ENCODE assay signal across 12 mouse cellular contexts in genomic region chr9:26625171-26625937, GRCm38 (mm10).
DNase-seq lines count a peak whose midpoint lies in the region; ATAC-seq and TF ChIP-seq lines count a peak whose summit lies in the region.
"Had no signal": no experiment of that assay in that cellular context is flagged by ENCODE, and none has a peak within 500 bp of the region (broad histone marks: within the 10 kb centered on the region; RNA-seq: fewer than 3 reads in every experiment).

No protein-coding gene starts in this region.

- no peaks in the 10 kb centered on the region for H3K27me3 ChIP-seq in hindbrain, postnatal 0 days (ENCODE audit: insufficient read depth, low read length)
- no peaks in the 10 kb centered on the region for H3K27me3 ChIP-seq in hindbrain, embryonic 11.5 days (ENCODE audit: control insufficient read depth, insufficient read depth, low read length)
- H3K27me3 ChIP-seq in cerebellum, adult 2 months (ENCODE audit: control insufficient read depth, insufficient read depth, low read length): no peaks in the 10 kb centered on the region
- H3K27me3 ChIP-seq in forebrain, embryonic 10.5 days (ENCODE audit: poor library complexity, severe bottlenecking): no peaks in the 10 kb centered on the region
- H3K27me3 ChIP-seq: hindbrain, embryonic 15.5 days; liver, embryonic 13.5 days had no signal

- TF ChIP-seq POLR2A in cerebellum, adult 2 months (IDR thresholded peaks at IDR 0.05; ENCODE audit: borderline replicate concordance, insufficient read depth, low read length): no peak

- no peak overlapping the region for H3K9ac ChIP-seq in hindbrain, postnatal 0 days (replicated peaks; ENCODE audit: low read length)
- H3K9ac ChIP-seq in hindbrain, embryonic 11.5 days (ENCODE audit: low read depth, low read length): no peak overlapping the region
- H3K9ac ChIP-seq: hindbrain, embryonic 15.5 days; liver, embryonic 13.5 days had no signal

- no peak overlapping the region for H3K27ac ChIP-seq in hindbrain, postnatal 0 days
- no peak overlapping the region for H3K27ac ChIP-seq in hindbrain, embryonic 11.5 days (ENCODE audit: low read depth, low read length)
- H3K27ac ChIP-seq in cerebellum, adult 2 months (ENCODE audit: insufficient read depth, low read length): no peak overlapping the region
- no peak overlapping the region for H3K27ac ChIP-seq in forebrain, embryonic 10.5 days
- H3K27ac ChIP-seq: hindbrain, embryonic 15.5 days; liver, embryonic 13.5 days had no signal

- intact Hi-C loops in gastrocnemius, postnatal 36 days (cut with DNase I): no loop called here

- H3K4me3 ChIP-seq in hindbrain, postnatal 0 days (ENCODE audit: low read length): no peak overlapping the region
- H3K4me3 ChIP-seq in hindbrain, embryonic 11.5 days (ENCODE audit: low read depth, low read length): no peak overlapping the region
- no peak overlapping the region for H3K4me3 ChIP-seq in cerebellum, adult 2 months (replicated peaks; ENCODE audit: insufficient read depth, low read depth, low read length)
- no peak overlapping the region for H3K4me3 ChIP-seq in forebrain, embryonic 10.5 days
- H3K4me3 ChIP-seq: hindbrain, embryonic 15.5 days; liver, embryonic 13.5 days had no signal

- TF ChIP-seq CTCF in hindbrain, postnatal 0 days (IDR thresholded peaks at IDR 0.05; ENCODE audit: low read depth): peak; percentile 35; the same call in 1 of the 2 replicates
- TF ChIP-seq CTCF in cerebellum, adult 2 months (IDR thresholded peaks at IDR 0.05; ENCODE audit: borderline replicate concordance, insufficient read depth, low read depth, low read length): peak; percentile 10; the same call in 1 of the 2 replicates

- no peaks in the 10 kb centered on the region for H3K36me3 ChIP-seq in hindbrain, postnatal 0 days (ENCODE audit: insufficient read depth, low read length)
- H3K36me3 ChIP-seq in hindbrain, embryonic 11.5 days (ENCODE audit: control insufficient read depth, insufficient read depth, low read length): no peaks in the 10 kb centered on the region
- no peaks in the 10 kb centered on the region for H3K36me3 ChIP-seq in forebrain, embryonic 10.5 days (replicated peaks)
- H3K36me3 ChIP-seq: hindbrain, embryonic 15.5 days; liver, embryonic 13.5 days had no signal

- H3K9me3 ChIP-seq in hindbrain, postnatal 0 days (ENCODE audit: low read length): no peaks in the 10 kb centered on the region
- no peaks in the 10 kb centered on the region for H3K9me3 ChIP-seq in hindbrain, embryonic 11.5 days (ENCODE audit: control insufficient read depth, low read length)
- no peaks in the 10 kb centered on the region for H3K9me3 ChIP-seq in forebrain, embryonic 10.5 days
- H3K9me3 ChIP-seq: hindbrain, embryonic 15.5 days; liver, embryonic 13.5 days had no signal

- peak; percentile 83 for ATAC-seq in hindbrain, postnatal 0 days
- ATAC-seq in hindbrain, embryonic 11.5 days (ENCODE audit: low FRiP score): no peak
- ATAC-seq in megakaryocyte progenitor cell, adult 5-6 weeks (replicated peaks; ENCODE audit: poor library complexity): no peak

- 62% methylated on average over 2 of the region's 2 CpGs for WGBS in hindbrain, postnatal 0 days
- 77% methylated on average over 2 of the region's 2 CpGs for WGBS in hindbrain, embryonic 11.5 days
- WGBS in cerebellum, adult 2 months: 49% methylated on average over 2 of the region's 2 CpGs
- 87% methylated on average over 2 of the region's 2 CpGs for WGBS in forebrain, embryonic 10.5 days

- H3K4me1 ChIP-seq in hindbrain, postnatal 0 days (ENCODE audit: insufficient read depth, low read length): no peaks in the 10 kb centered on the region
- no peaks in the 10 kb centered on the region for H3K4me1 ChIP-seq in hindbrain, embryonic 11.5 days (replicated peaks; ENCODE audit: control insufficient read depth, insufficient read depth, low read length)
- peaks cover 9% of the 10 kb centered on the region; the same call in 1 of the 2 replicates for H3K4me1 ChIP-seq in cerebellum, adult 2 months (ENCODE audit: control insufficient read depth, insufficient read depth, low read length)
- no peaks in the 10 kb centered on the region for H3K4me1 ChIP-seq in forebrain, embryonic 10.5 days
- H3K4me1 ChIP-seq: hindbrain, embryonic 15.5 days; liver, embryonic 13.5 days had no signal

- no peak overlapping the region for H3K4me2 ChIP-seq in hindbrain, postnatal 0 days (ENCODE audit: low read depth, low read length)
- H3K4me2 ChIP-seq in hindbrain, embryonic 11.5 days (replicated peaks; ENCODE audit: low read depth, low read length): no peak overlapping the region
- H3K4me2 ChIP-seq: hindbrain, embryonic 15.5 days; liver, embryonic 13.5 days had no signal

- DNase-seq in hindbrain, postnatal 0 days (ENCODE audit: low spot score): peak; percentile 76
- DNase-seq in hindbrain, embryonic 11.5 days (ENCODE audit: low spot score): no peak
- peak; percentile 72 to 91 for DNase-seq in cerebellum, adult 2 months
- DNase-seq in gastrocnemius, postnatal 36 days: peak; percentile 35 to 47
- peak; percentile 29 for DNase-seq in kidney, postnatal 10 days
- DNase-seq in forebrain, embryonic 10.5 days (ENCODE audit: extremely low spot score, low spot score): no peak
- no peak for DNase-seq in thymus, postnatal 25 days
- DNase-seq: liver, embryonic 13.5 days; lung, postnatal 4 days; right cerebral cortex, postnatal 4 days had no signal

Comparison
In these comparisons a context has a peak if more than half of its experiments do, and no peak if none do; other contexts are left out.
1. DNase-seq: peak in hindbrain, postnatal 0 days (single experiment), cerebellum, adult 2 months (2 of 2), gastrocnemius, postnatal 36 days (2 of 2) and kidney, postnatal 10 days (single experiment); none in hindbrain, embryonic 11.5 days (single experiment), forebrain, embryonic 10.5 days (single experiment) and thymus, postnatal 25 days (single experiment).